In the genomic region with DNA sequence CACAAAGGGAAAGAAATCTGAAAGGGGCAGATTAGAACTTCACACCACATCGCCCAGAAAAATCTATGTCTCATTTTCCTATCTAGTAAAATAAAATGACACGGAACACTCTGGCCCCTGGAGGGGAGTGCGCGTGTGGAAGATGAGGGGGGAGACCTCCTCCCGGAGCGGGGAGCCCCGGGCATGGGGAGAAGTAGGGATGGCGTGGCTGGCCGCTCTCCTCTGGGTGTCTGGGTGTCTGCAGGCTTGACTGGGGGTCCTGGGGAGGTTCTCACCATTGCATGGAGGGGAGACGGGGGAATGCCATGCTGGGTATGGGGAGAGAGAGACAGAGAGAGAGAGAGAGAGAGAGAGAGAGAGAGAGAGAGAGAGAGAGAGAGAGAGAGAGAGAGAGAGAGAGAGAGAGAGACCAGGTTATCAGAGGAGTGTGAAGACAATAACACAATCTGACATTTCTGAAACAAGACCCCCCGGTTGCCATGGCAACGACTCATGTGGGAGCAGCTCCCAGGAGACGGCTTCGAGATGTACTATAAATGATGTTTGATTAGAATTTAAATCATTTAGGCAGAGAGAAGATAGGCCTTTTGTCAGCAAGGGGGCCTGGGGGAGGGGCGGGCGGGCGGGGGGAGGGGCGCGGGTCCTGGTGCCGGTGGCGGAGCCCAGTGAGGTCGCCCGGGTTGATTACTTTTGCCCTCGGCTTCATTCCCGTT, we compare ENCODE assay signal across 9 mouse cellular contexts.
DNase-seq lines count a peak whose midpoint lies in the region; ATAC-seq lines count a peak whose summit lies in the region.
"Had no signal": no experiment of that assay in that cellular context is flagged by ENCODE, and none has a peak within 500 bp of the region (broad histone marks: within the 10 kb centered on the region; RNA-seq: fewer than 3 reads in every experiment).

No protein-coding gene starts in this region.

- H3K9me3 ChIP-seq in neural tube, embryonic 15.5 days (replicated peaks), result no peaks in the 10 kb centered on the region

- 2% methylated on average over 25 of the region's 25 CpGs for WGBS in neural tube, embryonic 15.5 days

- 0 out of 2 replicates have a peak overlapping the region, but pooled peaks have one; percentile 17 for H3K9ac ChIP-seq in neural tube, embryonic 15.5 days (replicated peaks)

- peak; percentile 58 to 74 for DNase-seq in cerebellum, postnatal 14 days
- no peak for DNase-seq in cerebellum, adult 18-20 months
- DNase-seq in right cerebral cortex, postnatal 10 days (ENCODE audit: low spot score in 2 of 2), result peak; percentile 93 to 94
- DNase-seq in right cerebral cortex, postnatal 36 days (ENCODE audit: low spot score in 2 of 2), result no peak
- DNase-seq in layer of hippocampus, adult 9-11 months, result peak; percentile 61
- DNase-seq in urinary bladder, postnatal 4 days (ENCODE audit: low spot score in 2 of 2), result no peak

- no peaks in the 10 kb centered on the region for H3K27me3 ChIP-seq in neural tube, embryonic 15.5 days (replicated peaks)

- H3K4me3 ChIP-seq in neural tube, embryonic 15.5 days (replicated peaks), result no peak overlapping the region
- H3K4me3 ChIP-seq: erythroblast, embryonic 14.5 days had no signal

- ATAC-seq in neural tube, embryonic 15.5 days (ENCODE audit: low FRiP score), result peak; percentile 69; the same call in 1 of the 2 replicates
- no peak for ATAC-seq in megakaryocyte, adult 5-6 weeks (ENCODE audit: poor library complexity, severe bottlenecking)

- H3K4me1 ChIP-seq in neural tube, embryonic 15.5 days, result peaks cover 50% of the 10 kb centered on the region

- no peaks in the 10 kb centered on the region for H3K36me3 ChIP-seq in neural tube, embryonic 15.5 days

- peak overlapping the region; percentile 51 for H3K4me2 ChIP-seq in neural tube, embryonic 15.5 days

- H3K27ac ChIP-seq in neural tube, embryonic 15.5 days (replicated peaks), result peak overlapping the region; percentile 87

Comparison
In these comparisons a context has a peak if more than half of its experiments do, and no peak if none do; other contexts are left out.
1. DNase-seq: peak in cerebellum, postnatal 14 days (2 of 2), right cerebral cortex, postnatal 10 days (2 of 2) and layer of hippocampus, adult 9-11 months (single experiment); none in cerebellum, adult 18-20 months (0 of 2), right cerebral cortex, postnatal 36 days (0 of 2) and urinary bladder, postnatal 4 days (0 of 2).